Mouse (Mus musculus): ENCODE measurements at regions not wholly inside any gene's neighbourhood (a gene's known extent, or its start where the extent isn't known, plus 50 kb on each side); places are given as distances from the start of the nearest gene placed in this dataset.
"Not testable (repeated sequence)": the region's sequence is repeated elsewhere in the genome, so short reads cannot be mapped to it uniquely, and the experiment has no call there.

DNA sequence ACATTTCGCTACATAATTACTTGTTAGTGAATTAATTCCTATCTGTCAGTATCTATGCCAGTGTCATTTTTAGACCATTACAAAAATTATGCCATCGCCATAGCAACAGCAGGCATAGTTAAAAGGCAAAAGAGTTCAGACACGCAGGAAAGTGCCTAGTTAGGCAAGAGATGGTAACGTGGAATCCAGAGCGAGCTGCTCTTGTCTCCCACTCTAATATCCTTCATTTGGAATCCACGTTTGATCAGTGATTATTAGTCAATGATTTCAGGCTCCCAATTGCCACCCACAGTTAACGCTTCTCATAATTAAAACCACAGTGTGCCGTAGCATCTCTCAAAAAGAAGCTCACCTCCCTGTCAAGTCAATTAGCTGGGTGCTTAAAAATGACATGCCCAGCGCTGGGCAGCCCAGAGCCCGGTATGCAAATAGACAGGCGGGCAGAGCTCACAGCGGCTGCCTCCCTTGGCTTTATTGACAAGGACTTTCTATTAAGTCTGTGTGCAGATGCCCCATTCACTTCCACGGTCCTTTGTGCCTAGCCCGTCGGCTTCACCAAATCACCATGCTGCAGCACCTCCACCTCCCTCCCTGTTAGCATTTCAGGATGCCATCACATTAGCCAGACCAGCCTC, 325.4 kb upstream of the Irx2 start:
- ATAC-seq (no peak), DNase-seq (ENCODE audit: low spot score) (no peak)
- Histone ChIP-seq H3K4me2 (replicated peaks; ENCODE audit: low read depth, low read length) (no peak overlapping the region), H3K27me3 (replicated peaks; ENCODE audit: insufficient read depth, low read length) (no peaks in the 10 kb centered on the region), H3K36me3 (ENCODE audit: insufficient read depth, low read length) (no peaks in the 10 kb centered on the region), H3K4me3 (ENCODE audit: low read depth, low read length) (no peak overlapping the region), H3K9me3 (ENCODE audit: low read length) (no peaks in the 10 kb centered on the region), H3K27ac (ENCODE audit: low read length) (no peak overlapping the region), H3K9ac (replicated peaks; ENCODE audit: low read depth) (no peak overlapping the region), H3K4me1 (ENCODE audit: insufficient read depth, low read depth, low read length) (0 out of 2 replicates have a peak, but pooled peaks cover 5% of the 10 kb centered on the region)
- 69% methylated on average over 15 of the region's 15 CpGs for WGBS
- TF ChIP-seq EP300 (IDR thresholded peaks at IDR 0.05) (no peak), CTCF (IDR thresholded peaks at IDR 0.05) (no peak)

- no peak overlapping the region for H3K9ac ChIP-seq (replicated peaks; ENCODE audit: low read depth)
- H3K27me3 ChIP-seq (replicated peaks; ENCODE audit: insufficient read depth, low read length): no peaks in the 10 kb centered on the region
- no peak overlapping the region; the same call in 1 of the 2 replicates for H3K4me2 ChIP-seq (replicated peaks; ENCODE audit: low read depth, low read length)
- TF ChIP-seq CTCF (IDR thresholded peaks at IDR 0.05) (no peak), EP300 (IDR thresholded peaks at IDR 0.05) (no peak)
- H3K36me3 ChIP-seq (ENCODE audit: insufficient read depth, low read length): no peaks in the 10 kb centered on the region
- no peak overlapping the region for H3K27ac ChIP-seq (ENCODE audit: low read length)
- no peaks in the 10 kb centered on the region for H3K9me3 ChIP-seq (ENCODE audit: low read length)
- no peak overlapping the region for H3K4me3 ChIP-seq (ENCODE audit: low read depth, low read length)
- no peak for ATAC-seq
- H3K4me1 ChIP-seq (ENCODE audit: insufficient read depth, low read depth, low read length): no peaks in the 10 kb centered on the region
- peak; percentile 53 for DNase-seq (ENCODE audit: low spot score)
- 25% methylated on average over 10 of the region's 10 CpGs for WGBS
These were observed 304.5 kb upstream of the Irx2 start for GRCm38 (mm10) chr13:72324041-72324690.

DNA sequence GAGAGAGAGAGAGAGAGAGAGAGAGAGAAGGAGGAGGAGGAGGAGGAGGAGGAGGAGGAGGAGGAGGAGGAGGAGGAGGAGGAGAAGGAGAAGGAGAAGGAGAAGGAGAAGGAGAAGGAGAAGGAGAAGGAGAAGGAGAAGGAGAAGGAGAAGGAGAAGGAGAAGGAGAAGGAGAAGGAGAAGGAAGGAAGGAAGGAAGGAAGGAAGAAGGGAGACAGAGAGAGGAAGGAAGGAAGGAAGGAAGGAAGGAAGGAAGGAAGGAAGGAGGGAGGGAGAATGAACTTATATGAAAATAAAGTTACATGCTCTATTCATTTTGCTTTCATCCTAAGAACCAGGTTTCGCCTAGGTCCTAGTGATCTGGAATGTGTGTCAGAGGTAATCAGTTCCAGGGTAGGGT, 302.4 kb upstream of the Irx2 start:
- not testable (repeated sequence) for H3K36me3 ChIP-seq (ENCODE audit: insufficient read depth, low read length); H3K27me3 ChIP-seq (replicated peaks; ENCODE audit: insufficient read depth, low read length); H3K27ac ChIP-seq (ENCODE audit: low read length); H3K4me1 ChIP-seq (ENCODE audit: insufficient read depth, low read depth, low read length); H3K9me3 ChIP-seq (ENCODE audit: low read length); ATAC-seq; H3K4me2 ChIP-seq (replicated peaks; ENCODE audit: low read depth, low read length); DNase-seq (ENCODE audit: low spot score); H3K4me3 ChIP-seq (ENCODE audit: low read depth, low read length); H3K9ac ChIP-seq (replicated peaks; ENCODE audit: low read depth)
- 68% methylated on average over 1 of the region's 1 CpGs for WGBS

GRCm38 (mm10) chr13:72345647-72346133, 282.9 kb upstream of the Irx2 start:
- WGBS: 21% methylated on average over 6 of the region's 6 CpGs

GRCm38 (mm10) chr13:72346207-72346943, 282.2 kb upstream of the Irx2 start:
- no peak for DNase-seq (ENCODE audit: low spot score)
- WGBS: 50% methylated on average over 21 of the region's 21 CpGs
- H3K4me3 ChIP-seq (ENCODE audit: low read depth, low read length): no peak overlapping the region
- no peak overlapping the region for H3K9ac ChIP-seq (replicated peaks; ENCODE audit: low read depth)
- no peak overlapping the region for H3K27ac ChIP-seq (ENCODE audit: low read length)
- H3K4me1 ChIP-seq (ENCODE audit: insufficient read depth, low read depth, low read length): no peaks in the 10 kb centered on the region
- no peak overlapping the region for H3K4me2 ChIP-seq (replicated peaks; ENCODE audit: low read depth, low read length)
- H3K27me3 ChIP-seq (replicated peaks; ENCODE audit: insufficient read depth, low read length): no peaks in the 10 kb centered on the region
- H3K36me3 ChIP-seq (ENCODE audit: insufficient read depth, low read length): no peaks in the 10 kb centered on the region
- no peaks in the 10 kb centered on the region for H3K9me3 ChIP-seq (ENCODE audit: low read length)
- TF ChIP-seq CTCF (IDR thresholded peaks at IDR 0.05): no peak
- TF ChIP-seq EP300 (IDR thresholded peaks at IDR 0.05): no peak
- ATAC-seq: no peak

More at GRCm38 (mm10) chr13:72345647-72346133, 282.9 kb upstream of the Irx2 start:
- no peaks in the 10 kb centered on the region for H3K27me3 ChIP-seq (replicated peaks; ENCODE audit: insufficient read depth, low read length)
- no peak overlapping the region for H3K4me2 ChIP-seq (replicated peaks; ENCODE audit: low read depth, low read length)
- H3K9me3 ChIP-seq (ENCODE audit: low read length): no peaks in the 10 kb centered on the region
- no peak overlapping the region for H3K9ac ChIP-seq (replicated peaks; ENCODE audit: low read depth)
- no peak overlapping the region for H3K27ac ChIP-seq (ENCODE audit: low read length)
- ATAC-seq (no peak), DNase-seq (ENCODE audit: low spot score) (no peak)
- H3K36me3 ChIP-seq (ENCODE audit: insufficient read depth, low read length): no peaks in the 10 kb centered on the region
- TF ChIP-seq CTCF (IDR thresholded peaks at IDR 0.05): no peak
- TF ChIP-seq EP300 (IDR thresholded peaks at IDR 0.05): no peak
- no peaks in the 10 kb centered on the region for H3K4me1 ChIP-seq (ENCODE audit: insufficient read depth, low read depth, low read length)
- H3K4me3 ChIP-seq (ENCODE audit: low read depth, low read length): no peak overlapping the region

DNA sequence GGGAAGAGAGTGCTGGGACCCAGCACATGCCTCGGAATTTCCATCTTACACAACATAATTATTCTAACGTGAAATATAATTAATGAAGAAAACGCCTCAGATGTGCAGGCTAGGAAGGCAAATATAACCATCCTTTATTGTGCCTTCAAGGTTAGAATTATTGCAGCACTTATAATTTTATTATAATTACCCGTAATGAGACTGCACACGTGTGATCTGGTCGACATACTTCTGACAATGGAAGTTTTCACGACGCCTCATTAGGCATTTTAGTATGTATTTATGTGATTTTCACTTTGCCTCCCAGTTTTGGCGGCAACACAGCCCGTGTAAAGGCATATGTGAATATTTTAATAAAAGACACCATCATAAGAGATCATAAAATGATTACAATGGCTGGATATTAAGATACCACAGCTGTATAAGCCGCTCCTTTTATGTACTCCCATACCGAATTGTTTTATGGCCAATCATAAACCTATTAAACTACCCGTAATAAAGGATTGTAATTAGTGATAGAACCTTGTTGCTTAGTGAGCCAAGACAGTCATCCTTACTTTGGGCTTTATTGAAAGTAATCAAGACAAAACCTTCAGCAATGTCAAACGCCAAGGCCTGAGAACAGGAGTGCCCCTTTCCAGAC, 281.6 kb upstream of the Irx2 start:
- no peak for ATAC-seq
- no peak for TF ChIP-seq CTCF (IDR thresholded peaks at IDR 0.05)
- TF ChIP-seq EP300 (IDR thresholded peaks at IDR 0.05): no peak

More for the DNA sequence above, 281.6 kb upstream of the Irx2 start:
- H3K9ac ChIP-seq (replicated peaks; ENCODE audit: low read depth): no peak overlapping the region
- no peak overlapping the region for H3K4me3 ChIP-seq (ENCODE audit: low read depth, low read length)
- no peaks in the 10 kb centered on the region for H3K36me3 ChIP-seq (ENCODE audit: insufficient read depth, low read length)
- WGBS: 85% methylated on average over 14 of the region's 14 CpGs
- no peaks in the 10 kb centered on the region for H3K4me1 ChIP-seq (ENCODE audit: insufficient read depth, low read depth, low read length)
- no peaks in the 10 kb centered on the region for H3K27me3 ChIP-seq (replicated peaks; ENCODE audit: insufficient read depth, low read length)
- no peak overlapping the region for H3K4me2 ChIP-seq (replicated peaks; ENCODE audit: low read depth, low read length)
- no peak for DNase-seq (ENCODE audit: low spot score)
- H3K27ac ChIP-seq (ENCODE audit: low read length): no peak overlapping the region
- no peaks in the 10 kb centered on the region for H3K9me3 ChIP-seq (ENCODE audit: low read length)
